Mouse (Mus musculus) lung, postnatal 0 days (tissue): Measurements from ENCODE around the gene Sms. TPM values are rescaled to one million over a fixed set of nuclear protein-coding genes. Genes with fewer than 3 reads are reported as not detected.

Source experiments
- ATAC-seq: fragments of 200-750 bp; cut with Nextera tagmentation; 2 replicates; pipeline ENCODE4 v1.8.0; 2017; ENCODE audit warnings: moderate library complexity
- DNase-seq: peaks from one replicate; pipeline ENCODE4 v3.0.0-alpha.2; 2016; ENCODE audit warnings: low spot score
- H3K27ac ChIP-seq: fragments of 300-500 bp; sonication (generic); 2 replicates; pipeline ENCODE4 v1.5.1; 2014; ENCODE audit warnings: antibody characterized with exemption, mild to moderate bottlenecking, low read length, mixed read lengths
- H3K27me3 ChIP-seq: fragments of 300-500 bp; sonication (generic); replicated peaks from 2 replicates; pipeline ENCODE4 v1.6.1; 2014; ENCODE audit warnings: low read length, mixed read lengths; ENCODE audit not compliant: insufficient read depth
- H3K36me3 ChIP-seq: fragments of 300-500 bp; sonication (generic); 2 replicates; pipeline ENCODE4 v1.6.1; 2014; ENCODE audit warnings: low read length, mixed read lengths; ENCODE audit not compliant: insufficient read depth
- H3K4me1 ChIP-seq: fragments of 300-500 bp; sonication (generic); 2 replicates; pipeline ENCODE4 v1.6.1; 2014; ENCODE audit warnings: antibody characterized with exemption, low read depth, low read length, mixed read lengths; ENCODE audit not compliant: insufficient read depth
- H3K4me2 ChIP-seq: fragments of 300-500 bp; sonication (generic); replicated peaks from 2 replicates; pipeline ENCODE4 v1.6.1; 2014; ENCODE audit warnings: low read depth, mild to moderate bottlenecking, low read length, moderate library complexity, mixed read lengths
- H3K4me3 ChIP-seq: fragments of 300-500 bp; sonication (generic); 2 replicates; pipeline ENCODE4 v1.5.1; 2014; ENCODE audit warnings: low read depth, low read length
- H3K9ac ChIP-seq: fragments of 300-500 bp; sonication (generic); replicated peaks from 2 replicates; pipeline ENCODE4 v1.6.1; 2014; ENCODE audit warnings: low read depth, mild to moderate bottlenecking
- H3K9me3 ChIP-seq: fragments of 300-500 bp; sonication (generic); 2 replicates; pipeline ENCODE4 v1.6.1; 2016; ENCODE audit warnings: low read length, mixed read lengths
- CTCF ChIP-seq: IDR thresholded peaks from 2 replicates; pipeline ENCODE4 v1.5.1; 2016; ENCODE audit warnings: antibody characterized with exemption, mild to moderate bottlenecking
- EP300 ChIP-seq: IDR thresholded peaks from 2 replicates; pipeline ENCODE4 v1.6.1; 2016; ENCODE audit warnings: antibody characterized with exemption, mild to moderate bottlenecking, control low read depth
- WGBS: fragments of 180-500 bp; shearing (Covaris S2); extraction: QIAGEN DNeasy Blood & Tissue Kit; methylation state at CpG from one replicate; pipeline ENCODE4 v1.1.7; 2014; 5-methylcytosine and 5-hydroxymethylcytosine counted together
- polyA plus RNA-seq: library from polyadenylated mRNA; unstranded; fragments of >200 nt; fragmentation: Nextera tagmentation; extraction: Ambion mirVana; gene quantifications from 2 replicates; pipeline ENCODE4 v1.2.1, GENCODE M21; 2015

The Sms gene
- polyA plus RNA-seq, 1 experiment from 2014 or later: 55.8 TPM

GRCm38 (mm10) chrX:157491145-157491935, 747 bp downstream of the Sms start:
- Histone ChIP-seq H3K36me3 (no peaks in the 10 kb centered on the region), H3K4me3 (peak overlapping the region; percentile 55), H3K4me1 (no peaks in the 10 kb centered on the region; the same call in 1 of the 2 replicates), H3K9me3 (no peaks in the 10 kb centered on the region), H3K4me2 (peak overlapping the region; percentile 69), H3K27ac (peak overlapping the region; percentile 38), H3K9ac (peak overlapping the region; percentile 34), H3K27me3 (no peaks in the 10 kb centered on the region)
- TF ChIP-seq EP300: no peak
- TF ChIP-seq CTCF: no peak
- DNase-seq (peak; percentile 36), ATAC-seq (peak; percentile 52)
- WGBS: 19% methylated on average over 40 of the region's 104 CpGs

- WGBS: 7% methylated on average over 10 of the region's 12 CpGs
- no peak for TF ChIP-seq CTCF
- TF ChIP-seq EP300: no peak
Observed at GRCm38 (mm10) chrX:157490769-157491144, 1.3 kb downstream of the Sms start.

GRCm38 (mm10) chrX:157489871-157490721, 2.0 kb downstream of the Sms start:
- no peak overlapping the region for H3K9ac ChIP-seq
- peak; percentile 37 for ATAC-seq
- no peaks in the 10 kb centered on the region for H3K36me3 ChIP-seq
- no peaks in the 10 kb centered on the region for H3K27me3 ChIP-seq
- H3K4me2 ChIP-seq: peak overlapping the region; percentile 69; the same call in 1 of the 2 replicates
- TF ChIP-seq EP300 (no peak), CTCF (no peak)
- H3K4me3 ChIP-seq: peak overlapping the region; percentile 55
- peak; percentile 43 for DNase-seq
- H3K9me3 ChIP-seq: no peaks in the 10 kb centered on the region
- H3K27ac ChIP-seq: no peak overlapping the region
- WGBS: 21% methylated on average over 9 of the region's 9 CpGs
- no peaks in the 10 kb centered on the region; the same call in 1 of the 2 replicates for H3K4me1 ChIP-seq

More at GRCm38 (mm10) chrX:157490769-157491144, 1.3 kb downstream of the Sms start:
- H3K36me3 ChIP-seq: no peaks in the 10 kb centered on the region
- no peak for ATAC-seq
- no peak overlapping the region for H3K9ac ChIP-seq
- H3K4me1 ChIP-seq: no peaks in the 10 kb centered on the region; the same call in 1 of the 2 replicates
- no peak overlapping the region for H3K27ac ChIP-seq
- peak overlapping the region; percentile 69 for H3K4me2 ChIP-seq
- DNase-seq: no peak
- H3K9me3 ChIP-seq: no peaks in the 10 kb centered on the region
- H3K4me3 ChIP-seq: peak overlapping the region; percentile 55
- no peaks in the 10 kb centered on the region for H3K27me3 ChIP-seq

- Histone ChIP-seq H3K9me3 (no peaks in the 10 kb centered on the region), H3K27ac (no peak overlapping the region), H3K4me1 (no peaks in the 10 kb centered on the region; the same call in 1 of the 2 replicates), H3K4me3 (no peak overlapping the region), H3K36me3 (no peaks in the 10 kb centered on the region), H3K4me2 (no peak overlapping the region), H3K27me3 (no peaks in the 10 kb centered on the region), H3K9ac (no peak overlapping the region)
- ATAC-seq (no peak), DNase-seq (peak; percentile 23)
- no peak for TF ChIP-seq CTCF
- TF ChIP-seq EP300: no peak
- 56% methylated on average over 3 of the region's 3 CpGs for WGBS
Observed at GRCm38 (mm10) chrX:157488831-157489230, 3.3 kb downstream of the Sms start.

GRCm38 (mm10) chrX:157486765-157487164, 5.3 kb downstream of the Sms start:
- no peak for ATAC-seq
- no peak for TF ChIP-seq EP300
- peak; percentile 72 for TF ChIP-seq CTCF
- Histone ChIP-seq H3K9ac (no peak overlapping the region), H3K4me2 (no peak overlapping the region), H3K36me3 (no peaks in the 10 kb centered on the region), H3K27me3 (no peaks in the 10 kb centered on the region), H3K9me3 (no peaks in the 10 kb centered on the region), H3K27ac (no peak overlapping the region), H3K4me1 (no peaks in the 10 kb centered on the region; the same call in 1 of the 2 replicates), H3K4me3 (no peak overlapping the region)
- 50% methylated on average over 2 of the region's 2 CpGs for WGBS
- DNase-seq: peak; percentile 61

- 78% methylated on average over 2 of the region's 2 CpGs for WGBS
Observed at GRCm38 (mm10) chrX:157482842-157483241, 9.2 kb downstream of the Sms start.

More at GRCm38 (mm10) chrX:157482842-157483241, 9.2 kb downstream of the Sms start:
- no peaks in the 10 kb centered on the region for H3K36me3 ChIP-seq
- DNase-seq (no peak), ATAC-seq (no peak)
- no peak overlapping the region for H3K4me3 ChIP-seq
- no peak overlapping the region for H3K4me2 ChIP-seq
- no peak overlapping the region for H3K9ac ChIP-seq
- no peaks in the 10 kb centered on the region for H3K27me3 ChIP-seq
- no peaks in the 10 kb centered on the region for H3K9me3 ChIP-seq
- H3K27ac ChIP-seq: no peak overlapping the region
- H3K4me1 ChIP-seq: no peaks in the 10 kb centered on the region
- TF ChIP-seq CTCF: no peak
- no peak for TF ChIP-seq EP300
